Mouse (Mus musculus) heart, adult 18-20 months (tissue): ENCODE measurements at regions not wholly inside any gene's neighbourhood (a gene's known extent, or its start where the extent isn't known, plus 50 kb on each side); places are given as distances from the start of the nearest gene placed in this dataset.
A peak's percentile ranks its signal among the peaks of the same experiment; 100 is the strongest.

Source experiments
- DNase-seq, 2 experiments: peaks; one replicate each; pipeline ENCODE4 v3.0.0; 2021 to 2022; ENCODE audit warnings: mixed read lengths in 1 of 2

DNA sequence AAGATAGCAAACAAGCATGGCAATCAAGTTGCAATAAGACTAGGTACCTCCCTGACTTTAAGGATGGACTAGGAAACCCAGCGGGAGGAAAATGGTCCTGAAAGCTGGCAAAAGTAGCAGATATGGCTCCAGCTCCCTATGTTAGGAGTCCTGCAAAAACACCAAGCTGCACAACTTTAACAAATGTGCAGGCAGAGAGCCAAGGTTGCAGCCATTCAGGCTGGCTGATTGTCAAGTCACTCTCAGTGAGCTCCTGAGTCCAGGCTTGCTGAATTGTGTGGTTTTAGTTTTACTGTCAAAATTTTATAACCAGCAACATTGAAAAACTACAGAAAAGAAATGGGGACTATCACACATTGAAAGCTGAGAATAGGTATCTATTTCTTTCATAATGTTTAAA, 1122.8 kb upstream of the Slc10a2 start:
- no peak for DNase-seq

- no peak for DNase-seq
These were observed 1120.0 kb upstream of the Slc10a2 start for GRCm38 (mm10) chr8:6225194-6225593.

DNA sequence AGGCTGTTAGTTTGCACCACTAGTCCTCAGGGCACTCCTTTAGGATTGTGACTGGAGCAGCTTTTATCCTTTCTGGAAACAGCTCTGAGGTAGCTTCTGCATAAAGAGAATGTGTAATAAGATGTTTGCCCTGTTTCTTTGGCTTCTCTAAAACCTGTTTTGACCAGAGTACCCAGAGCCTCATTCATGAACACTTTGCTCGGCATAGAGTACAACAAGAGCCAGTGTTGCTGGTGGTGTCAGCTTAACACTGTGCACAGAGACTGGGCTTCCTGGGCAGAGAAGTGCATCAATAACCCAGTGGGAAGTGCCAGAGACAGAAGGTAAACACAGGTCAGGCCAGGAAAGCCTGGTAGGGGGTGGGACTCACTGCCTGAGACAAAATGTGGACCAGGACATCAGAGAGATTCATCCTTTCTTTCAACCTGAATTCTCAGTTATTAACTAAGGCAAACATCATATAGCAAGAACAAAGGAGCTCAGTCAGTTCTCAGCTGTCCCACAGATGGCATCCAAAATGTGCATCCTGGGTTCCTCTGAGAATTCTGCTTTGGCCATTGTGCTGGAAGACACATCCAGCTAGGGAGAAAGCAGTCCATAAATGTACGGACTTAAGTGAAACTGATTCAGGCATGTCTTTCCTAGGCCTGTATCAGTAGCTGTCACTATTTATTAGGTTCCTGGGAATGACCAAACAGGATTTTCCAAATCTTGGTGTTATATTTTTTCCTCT, 1102.6 kb upstream of the Slc10a2 start:
- DNase-seq = no peak

- no peak for DNase-seq
These were observed 1099.0 kb upstream of the Slc10a2 start for GRCm38 (mm10) chr8:6204051-6204745.

- no peak for DNase-seq
These were observed 1086.3 kb upstream of the Slc10a2 start for GRCm38 (mm10) chr8:6191431-6191830.

- no peak for DNase-seq
These were observed 1083.3 kb upstream of the Slc10a2 start for GRCm38 (mm10) chr8:6188422-6188821.

DNA sequence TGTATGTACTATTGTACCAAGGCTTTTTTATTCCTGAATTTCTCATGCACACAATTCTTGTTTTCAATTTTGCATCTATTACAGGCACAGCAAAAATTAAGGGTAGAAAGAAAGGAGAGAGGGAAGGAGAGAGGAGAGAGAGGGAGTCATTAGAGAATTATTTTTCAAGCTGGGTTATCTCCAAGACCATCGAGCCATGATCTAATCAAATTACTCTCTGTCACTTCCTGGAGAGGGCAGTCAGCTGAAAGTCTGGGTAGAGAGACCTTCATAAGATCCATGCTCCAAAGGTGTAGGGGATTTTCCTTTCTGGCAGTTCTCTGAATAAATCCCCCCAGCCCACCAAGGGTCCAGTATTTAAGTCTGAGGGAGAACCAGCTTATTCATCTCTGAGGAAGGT, 1081.4 kb upstream of the Slc10a2 start:
- no peak for DNase-seq

DNA sequence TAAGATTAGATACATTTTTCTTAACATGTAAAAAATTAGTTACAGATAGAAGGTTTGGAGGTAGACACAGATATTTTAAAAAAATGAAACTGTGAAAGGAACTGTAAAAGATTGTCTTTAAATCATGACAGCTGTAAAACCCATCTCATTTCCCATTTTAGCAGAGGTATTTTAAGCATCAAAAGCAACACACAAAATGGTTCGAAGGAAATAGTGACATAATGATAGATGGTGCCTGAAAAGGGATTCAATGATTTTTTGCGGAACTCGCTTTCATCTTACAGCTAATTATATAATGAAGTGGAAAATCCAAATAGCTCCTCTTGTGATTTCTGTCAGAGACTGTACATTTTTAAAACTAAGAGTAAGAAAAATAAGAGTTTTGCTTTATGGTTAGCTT, 1074.5 kb upstream of the Slc10a2 start:
- DNase-seq = no peak

- DNase-seq = no peak
These were observed 1061.3 kb upstream of the Slc10a2 start for GRCm38 (mm10) chr8:6166433-6166832.

GRCm38 (mm10) chr8:6165230-6165629, 1060.1 kb upstream of the Slc10a2 start:
- no peak for DNase-seq

DNA sequence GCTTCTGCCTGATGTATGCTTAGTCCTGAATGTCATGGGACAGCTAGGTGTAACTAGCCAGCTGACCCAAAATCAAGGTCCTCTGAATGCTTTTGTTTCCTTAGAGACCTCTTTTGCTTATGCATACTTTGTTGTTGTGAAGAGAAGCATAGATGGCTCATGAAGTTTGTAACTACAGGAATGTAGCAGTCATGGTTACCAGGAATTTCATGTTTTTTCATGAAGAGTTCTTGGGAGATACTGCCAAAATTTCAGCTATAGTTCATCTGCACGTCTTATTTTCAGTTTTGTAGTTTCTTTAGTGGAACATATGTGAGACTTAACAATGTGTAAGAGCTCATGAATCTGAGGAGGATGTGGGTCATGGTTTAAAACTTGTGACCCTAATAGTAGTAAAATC, 1059.6 kb upstream of the Slc10a2 start:
- no peak for DNase-seq

DNA sequence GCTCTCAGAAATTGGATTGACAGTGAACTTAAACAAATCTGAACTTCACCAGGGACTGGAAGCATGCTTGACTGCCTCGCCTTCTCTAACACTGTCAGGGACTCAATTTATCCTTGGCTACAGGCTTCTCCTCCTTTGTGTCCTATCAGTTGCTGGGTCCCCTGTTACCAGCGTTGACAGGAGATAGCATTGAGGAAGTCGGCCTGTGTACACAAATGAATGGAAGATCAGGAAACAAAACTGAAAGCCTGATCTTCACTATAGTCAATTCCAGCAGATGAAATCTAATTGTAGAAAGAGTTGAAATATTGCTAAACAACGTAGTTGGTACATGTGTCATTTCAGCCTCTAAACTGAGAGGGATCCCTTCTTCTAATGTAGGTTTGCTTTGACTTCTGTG, 1039.4 kb upstream of the Slc10a2 start:
- DNase-seq = no peak

DNA sequence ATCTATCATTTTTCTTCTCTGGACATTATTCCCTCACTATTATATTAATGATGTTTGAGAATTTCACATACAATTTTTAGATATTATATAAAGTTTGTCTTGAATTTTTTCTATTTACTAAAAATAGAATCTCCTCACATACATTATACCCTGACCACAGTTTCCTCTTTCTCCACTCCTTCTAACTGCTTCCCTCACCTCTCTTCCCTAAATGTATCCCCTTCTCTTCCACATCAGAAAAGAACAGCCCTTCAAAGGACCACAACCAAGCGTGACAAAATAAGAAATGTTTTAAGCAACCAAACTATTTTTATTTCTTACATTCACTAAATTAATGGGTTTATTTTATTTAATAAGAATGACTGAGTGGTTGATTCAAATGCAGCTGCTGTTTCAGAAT, 1034.9 kb upstream of the Slc10a2 start:
- DNase-seq = no peak

DNA sequence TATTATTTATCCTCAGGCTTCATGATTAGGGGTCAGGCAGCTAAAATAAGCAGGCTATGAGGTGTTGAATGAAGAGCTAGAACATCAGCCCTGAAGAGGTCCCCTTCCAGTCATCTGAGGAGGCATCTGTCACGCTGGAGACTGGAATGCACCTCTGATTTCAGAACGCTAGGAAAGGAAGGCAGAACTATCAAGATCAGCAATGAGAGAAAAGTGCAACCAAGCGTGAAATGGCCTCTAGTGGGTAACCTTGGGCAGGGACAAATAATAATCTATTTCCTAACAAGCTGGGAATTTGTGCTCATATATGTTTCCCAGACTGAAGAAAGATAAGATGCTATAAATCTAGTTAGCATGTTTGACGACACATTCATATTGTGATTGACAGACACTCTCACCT, 1034.0 kb upstream of the Slc10a2 start:
- DNase-seq = no peak

DNA sequence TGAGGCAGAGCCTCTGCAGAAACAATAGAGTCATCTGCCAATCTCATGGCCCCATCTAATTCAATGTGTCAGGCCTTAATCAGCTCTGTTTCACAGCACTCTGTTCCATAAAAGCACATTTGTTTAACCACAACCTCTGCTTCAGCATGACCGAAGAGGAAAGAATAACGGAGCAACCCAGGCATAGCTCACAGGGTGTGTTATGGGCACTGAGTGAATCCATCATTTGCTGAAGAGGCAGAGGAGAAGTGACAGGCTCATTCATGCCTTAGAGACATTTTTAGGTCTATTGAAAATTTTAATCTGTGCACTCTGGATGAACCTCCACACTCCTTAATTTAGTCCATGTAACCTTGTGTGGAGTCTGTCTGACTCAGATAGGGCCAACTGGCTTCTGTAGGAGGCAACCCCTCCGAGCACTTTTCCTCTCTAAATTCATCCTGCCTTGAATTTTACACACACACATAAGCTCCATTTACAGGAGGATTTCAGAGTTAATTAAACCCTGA, 1027.1 kb upstream of the Slc10a2 start:
- no peak for DNase-seq

GRCm38 (mm10) chr8:6125265-6125664, 1020.1 kb upstream of the Slc10a2 start:
- DNase-seq = no peak

- DNase-seq = no peak
These were observed 1014.4 kb upstream of the Slc10a2 start for GRCm38 (mm10) chr8:6119506-6119905.

- no peak for DNase-seq
These were observed 1006.2 kb upstream of the Slc10a2 start for GRCm38 (mm10) chr8:6111351-6111750.

DNA sequence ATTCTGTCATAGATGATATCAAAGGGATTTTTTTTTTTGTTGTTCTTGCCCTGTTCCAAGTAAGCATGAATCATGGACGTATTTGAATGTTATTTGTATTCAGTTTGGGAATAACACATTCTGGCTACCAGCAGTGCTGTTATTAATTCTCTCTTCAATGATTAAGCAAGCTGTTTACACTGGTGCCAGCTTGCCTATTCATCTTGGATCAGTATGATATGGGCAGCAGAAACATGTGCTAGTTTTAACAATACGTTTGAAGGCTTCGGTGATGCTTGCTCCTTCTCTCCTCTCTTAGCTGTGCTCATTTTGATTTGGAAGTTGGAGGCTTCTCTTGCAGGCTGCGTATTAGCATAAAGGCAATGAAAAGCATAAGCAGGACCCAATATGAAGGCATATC, 984.9 kb upstream of the Slc10a2 start:
- no peak for DNase-seq

DNA sequence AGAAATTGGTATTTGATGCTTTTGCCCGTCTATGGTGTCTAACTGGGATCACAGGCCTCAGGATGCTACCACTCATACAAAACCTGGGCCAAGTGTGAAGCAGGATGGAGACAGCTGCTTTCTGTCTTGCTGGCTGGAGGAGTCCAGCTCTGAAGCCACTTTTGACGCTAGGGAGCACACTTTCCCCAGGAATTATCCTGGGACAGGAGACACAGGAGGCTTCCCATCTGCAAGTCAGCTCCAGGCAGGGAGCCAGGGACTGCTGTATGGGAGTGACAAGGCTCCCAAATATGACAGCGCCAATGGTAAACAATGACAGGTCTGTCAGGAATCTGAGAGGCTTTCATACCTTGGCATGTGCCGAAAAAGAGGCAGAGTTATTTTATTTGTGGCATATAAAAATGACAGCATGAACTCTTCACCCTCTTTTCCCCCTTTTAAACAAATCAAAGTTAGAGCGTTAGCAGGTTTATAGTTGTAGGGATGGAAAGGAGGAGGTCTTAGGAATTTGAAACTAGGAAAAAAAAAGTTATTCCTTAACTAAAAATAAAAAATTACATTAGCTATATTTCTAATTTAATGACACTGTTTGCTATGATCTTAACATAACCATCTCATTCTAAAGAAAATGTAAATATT, 938.9 kb upstream of the Slc10a2 start:
- peak; percentile 18 to 44 for DNase-seq

- no peak for DNase-seq
These were observed 907.1 kb upstream of the Slc10a2 start for GRCm38 (mm10) chr8:6012206-6012605.

- no peak for DNase-seq
These were observed 906.0 kb upstream of the Slc10a2 start for GRCm38 (mm10) chr8:6011182-6011581.

DNA sequence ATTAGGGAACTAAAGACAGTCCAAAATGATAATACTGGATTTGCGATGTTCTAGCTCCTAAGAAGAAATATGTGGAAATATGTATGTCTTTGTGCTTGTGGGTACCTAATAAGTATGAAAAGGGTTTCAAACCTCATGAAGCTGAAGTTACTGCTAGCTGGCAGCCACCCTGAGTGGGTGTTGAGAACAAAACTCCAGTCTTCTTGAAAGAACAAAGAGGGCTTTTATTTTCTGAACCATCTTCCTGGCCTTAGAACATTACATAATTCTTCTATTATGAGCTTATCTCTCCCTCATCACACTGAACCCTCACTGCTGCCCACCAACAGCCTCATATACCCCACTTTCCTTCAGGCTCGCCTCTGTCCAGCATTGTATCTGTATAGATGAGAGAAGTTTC, 905.6 kb upstream of the Slc10a2 start:
- DNase-seq = no peak
